Mouse (Mus musculus) midbrain, embryonic 16.5 days (tissue): Measurements from ENCODE around the gene Aven. TPM values are rescaled to one million over a fixed set of nuclear protein-coding genes. Genes with fewer than 3 reads are reported as not detected.
"Not testable (repeated sequence)": the region's sequence is repeated elsewhere in the genome, so short reads cannot be mapped to it uniquely, and the experiment has no call there.

Experiments
- ATAC-seq: fragments of 200-750 bp; cut with Nextera tagmentation; 2 replicates; pipeline ENCODE4 v1.8.0; 2017; ENCODE audit warnings: moderate TSS enrichment
- H3K27ac ChIP-seq: fragments of 300-500 bp; sonication (generic); 2 replicates; pipeline ENCODE4 v1.5.1; 2014; ENCODE audit warnings: mild to moderate bottlenecking, low read length, mixed read lengths
- H3K27me3 ChIP-seq: fragments of 300-500 bp; sonication (generic); 2 replicates; pipeline ENCODE4 v1.6.1; 2014; ENCODE audit warnings: low read depth, low read length, mixed read lengths; ENCODE audit not compliant: control insufficient read depth, insufficient read depth
- H3K36me3 ChIP-seq: fragments of 300-500 bp; sonication (generic); 2 replicates; pipeline ENCODE4 v1.6.1; 2014; ENCODE audit warnings: mild to moderate bottlenecking, low read length, moderate library complexity, mixed read lengths; ENCODE audit not compliant: control insufficient read depth, insufficient read depth
- H3K4me1 ChIP-seq: fragments of 300-500 bp; sonication (generic); 2 replicates; pipeline ENCODE4 v1.6.1; 2014; ENCODE audit warnings: mild to moderate bottlenecking, low read length, mixed read lengths; ENCODE audit not compliant: control insufficient read depth, insufficient read depth
- H3K4me2 ChIP-seq: fragments of 300-500 bp; sonication (generic); 2 replicates; pipeline ENCODE4 v1.6.1; 2014; ENCODE audit warnings: mild to moderate bottlenecking, low read length, mixed read lengths
- H3K4me3 ChIP-seq: fragments of 300-500 bp; sonication (generic); 2 replicates; pipeline ENCODE4 v1.5.1; 2014; ENCODE audit warnings: low read depth, mild to moderate bottlenecking, low read length, moderate library complexity, mixed read lengths
- H3K9ac ChIP-seq: fragments of 300-500 bp; sonication (generic); 2 replicates; pipeline ENCODE4 v1.6.1; 2014; ENCODE audit warnings: low read depth, low read length, mixed read lengths
- H3K9me3 ChIP-seq: fragments of 300-500 bp; sonication (generic); replicated peaks from 2 replicates; pipeline ENCODE4 v1.6.1; 2014; ENCODE audit warnings: mild to moderate bottlenecking, low read length, mixed read lengths; ENCODE audit not compliant: control insufficient read depth, poor library complexity, severe bottlenecking
- WGBS: fragments of 180-500 bp; shearing (Covaris S2); extraction: QIAGEN DNeasy Blood & Tissue Kit; methylation state at CpG from one replicate; pipeline ENCODE4 v1.1.7; 2014; 5-methylcytosine and 5-hydroxymethylcytosine counted together
- polyA plus RNA-seq: library from polyadenylated mRNA; unstranded; fragments of >200 nt; fragmentation: Nextera tagmentation; extraction: Ambion mirVana; gene quantifications from 2 replicates; pipeline ENCODE4 v1.2.1, GENCODE M21; 2015

Aven gene
- polyA plus RNA-seq = 2.6 and 2.7 TPM in 2 replicates

- WGBS = under 1% methylated on average over 61 of the region's 87 CpGs
- peak; percentile 97 for ATAC-seq
- Histone ChIP-seq H3K4me3 (peak within 1 kb of the TSS; percentile 97), H3K27ac (peak within 1 kb of the TSS; percentile 96), H3K27me3 (no peaks in the 10 kb centered on the region), H3K9ac (peak within 1 kb of the TSS; percentile 100), H3K4me2 (peak within 1 kb of the TSS; percentile 79), H3K36me3 (no peaks in the 10 kb centered on the region), H3K9me3 (no peaks in the 10 kb centered on the region), H3K4me1 (peaks cover 11% of the 10 kb centered on the region)
Observed at GRCm38 (mm10) chr2:112492856-112493538, at the start of gene Aven. Gene Aven (plus strand): TSS chr2:112492964.

GRCm38 (mm10) chr2:112443491-112443890 lies 49.3 kb upstream of the Aven start:
- 76% methylated on average over 2 of the region's 2 CpGs for WGBS
- Histone ChIP-seq H3K4me2 (no peak overlapping the region), H3K9me3 (no peaks in the 10 kb centered on the region), H3K9ac (no peak overlapping the region), H3K4me1 (no peaks in the 10 kb centered on the region), H3K4me3 (no peak overlapping the region), H3K36me3 (no peaks in the 10 kb centered on the region), H3K27me3 (no peaks in the 10 kb centered on the region), H3K27ac (no peak overlapping the region)
- ATAC-seq = no peak

DNA sequence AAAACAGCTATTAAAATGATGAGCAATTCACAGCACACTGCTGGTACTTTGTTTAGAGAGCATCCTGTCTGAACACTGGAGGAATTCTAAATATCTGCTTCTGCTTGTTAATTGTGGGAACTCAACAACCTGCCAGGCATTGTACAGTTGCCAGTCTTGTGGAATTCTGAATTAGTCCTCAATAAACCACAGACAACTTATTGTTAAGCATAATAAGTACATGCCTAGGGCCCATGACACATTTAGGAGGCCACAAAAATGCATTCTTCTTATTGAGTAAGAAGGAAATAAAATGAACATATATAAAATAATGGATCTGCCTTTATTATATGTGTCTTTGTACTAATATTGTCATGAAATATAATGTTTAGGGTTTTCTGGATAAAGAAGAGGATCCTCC lies 47.3 kb upstream of the Aven start:
- no peak overlapping the region for H3K9ac ChIP-seq
- ATAC-seq = no peak
- no peaks in the 10 kb centered on the region for H3K9me3 ChIP-seq
- no peaks in the 10 kb centered on the region for H3K27me3 ChIP-seq
- H3K4me3 ChIP-seq = no peak overlapping the region
- H3K27ac ChIP-seq = no peak overlapping the region
- no peaks in the 10 kb centered on the region for H3K36me3 ChIP-seq
- no peaks in the 10 kb centered on the region for H3K4me1 ChIP-seq
- no peak overlapping the region for H3K4me2 ChIP-seq

GRCm38 (mm10) chr2:112448046-112448445 lies 44.7 kb upstream of the Aven start:
- H3K4me1 ChIP-seq, H3K9ac ChIP-seq, H3K4me3 ChIP-seq, H3K9me3 ChIP-seq, H3K4me2 ChIP-seq, H3K36me3 ChIP-seq, ATAC-seq, H3K27me3 ChIP-seq, H3K27ac ChIP-seq: not testable (repeated sequence)
- 79% methylated on average over 4 of the region's 4 CpGs for WGBS

DNA sequence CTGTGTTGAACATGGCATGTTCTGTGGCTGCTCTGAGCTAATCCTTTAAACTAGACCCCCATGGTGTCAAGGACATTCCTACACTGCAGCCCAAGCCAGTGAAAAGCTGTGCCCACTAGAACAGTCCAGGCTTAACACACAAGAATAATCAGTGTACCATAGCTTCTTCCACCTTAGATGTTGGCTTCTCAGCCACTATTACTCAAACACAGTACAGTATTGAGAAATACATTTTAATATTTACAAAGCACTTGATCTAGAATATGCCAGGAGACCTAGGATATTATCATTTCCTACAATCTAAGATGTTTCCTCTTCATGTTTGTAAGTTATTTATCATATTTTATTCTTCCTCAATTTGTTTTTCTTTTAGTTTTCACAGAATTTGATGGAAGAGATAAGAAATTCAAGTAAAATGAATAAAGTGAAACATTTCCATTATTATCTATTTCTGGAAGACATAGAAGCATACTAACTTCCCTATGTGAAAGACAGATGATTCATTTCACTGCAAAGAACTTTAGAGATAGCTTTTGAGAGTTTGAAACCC lies 44.2 kb upstream of the Aven start:
- H3K36me3 ChIP-seq = no peaks in the 10 kb centered on the region
- ATAC-seq = no peak
- no peak overlapping the region for H3K4me3 ChIP-seq
- H3K9ac ChIP-seq = no peak overlapping the region
- H3K27ac ChIP-seq = no peak overlapping the region
- H3K9me3 ChIP-seq = no peaks in the 10 kb centered on the region
- no peaks in the 10 kb centered on the region for H3K27me3 ChIP-seq
- H3K4me1 ChIP-seq = no peaks in the 10 kb centered on the region
- H3K4me2 ChIP-seq = no peak overlapping the region

- H3K9ac ChIP-seq = no peak overlapping the region
- H3K4me1 ChIP-seq = peaks cover 3% of the 10 kb centered on the region; the same call in 1 of the 2 replicates
- H3K4me3 ChIP-seq = no peak overlapping the region
- no peak for ATAC-seq
- no peak overlapping the region for H3K4me2 ChIP-seq
- H3K9me3 ChIP-seq = no peaks in the 10 kb centered on the region
- H3K27ac ChIP-seq = no peak overlapping the region
- H3K36me3 ChIP-seq = no peaks in the 10 kb centered on the region
- 36% methylated on average over 4 of the region's 4 CpGs for WGBS
- H3K27me3 ChIP-seq = no peaks in the 10 kb centered on the region
Observed at GRCm38 (mm10) chr2:112449597-112450296, 43.0 kb upstream of the Aven start.

DNA sequence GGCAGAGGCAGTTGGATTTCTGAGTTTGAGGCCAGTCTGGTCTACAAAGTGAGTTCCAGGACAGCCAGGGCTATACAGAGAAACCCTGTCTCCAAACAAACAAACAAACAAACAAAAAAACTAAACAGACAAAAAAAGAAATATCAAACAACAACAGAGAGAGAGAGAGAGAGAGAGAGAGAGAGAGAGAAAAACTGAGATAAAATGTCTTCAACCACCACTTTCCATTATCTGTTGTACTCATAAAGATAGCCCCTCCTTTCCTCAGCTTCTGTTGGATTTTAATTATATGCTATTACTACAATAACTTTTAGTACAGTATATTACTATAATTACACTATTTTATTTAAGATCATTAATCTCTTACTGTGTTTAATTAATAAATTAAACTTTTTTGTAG lies 40.3 kb upstream of the Aven start:
- H3K27me3 ChIP-seq, H3K36me3 ChIP-seq, H3K9me3 ChIP-seq, H3K9ac ChIP-seq, H3K4me2 ChIP-seq, ATAC-seq, H3K27ac ChIP-seq, H3K4me3 ChIP-seq: not testable (repeated sequence)
- peaks cover 15% of the 10 kb centered on the region for H3K4me1 ChIP-seq

DNA sequence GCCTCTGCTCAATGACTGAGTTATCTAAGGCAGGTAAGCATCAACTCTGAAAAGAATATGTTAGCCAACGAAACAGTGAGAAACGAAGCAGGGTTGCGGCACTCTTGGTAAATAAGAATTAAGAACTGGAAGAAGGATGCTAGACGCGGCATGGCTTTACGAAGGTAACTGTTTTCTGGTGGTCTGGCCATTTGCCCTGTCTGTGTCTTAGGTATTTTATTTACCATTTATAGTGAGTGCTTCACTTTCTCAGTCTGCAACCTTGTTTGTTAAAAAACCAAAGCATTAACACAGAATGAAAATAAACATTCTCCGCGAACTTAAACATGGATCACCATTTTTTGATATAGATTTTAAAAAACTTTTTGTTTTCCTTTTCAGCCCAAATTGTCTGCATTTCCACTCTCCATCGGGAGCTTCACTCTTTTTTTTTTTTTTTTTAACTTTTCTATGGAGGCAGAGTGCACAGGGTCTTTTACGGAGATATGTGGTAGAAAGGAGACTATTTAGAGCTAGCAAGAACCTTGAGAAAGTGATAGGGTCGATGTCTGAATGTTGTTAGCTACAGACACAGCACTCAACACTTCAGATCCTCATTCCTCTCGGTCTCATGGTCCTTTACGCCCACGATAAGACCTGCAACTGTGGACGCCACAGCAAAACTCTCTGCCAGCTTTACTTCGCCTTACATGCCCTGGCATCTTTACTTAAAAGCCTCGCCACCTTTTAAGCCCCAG lies 38.5 kb upstream of the Aven start:
- H3K27me3 ChIP-seq = no peaks in the 10 kb centered on the region
- peak overlapping the region; percentile 73 for H3K9ac ChIP-seq
- 29% methylated on average over 17 of the region's 17 CpGs for WGBS
- ATAC-seq = no peak; the same call in 1 of the 2 replicates
- H3K27ac ChIP-seq = peak overlapping the region; percentile 80
- peak overlapping the region; percentile 61 for H3K4me2 ChIP-seq
- H3K4me3 ChIP-seq = peak overlapping the region; percentile 52
- H3K36me3 ChIP-seq = no peaks in the 10 kb centered on the region
- no peaks in the 10 kb centered on the region for H3K9me3 ChIP-seq
- peaks cover 15% of the 10 kb centered on the region for H3K4me1 ChIP-seq
